Mouse (Mus musculus): ENCODE data around the gene Gan. TPM values are rescaled to one million over a fixed set of nuclear protein-coding genes. Genes with fewer than 3 reads are reported as not detected.

Gene Gan
- polyA plus RNA-seq, 1 experiment from 2014 or later: 2.2 TPM

- no peaks in the 10 kb centered on the region for H3K36me3 ChIP-seq (ENCODE audit: control insufficient read depth, insufficient read depth, low read length)
- ATAC-seq (ENCODE audit: low FRiP score) (no peak), DNase-seq (ENCODE audit: low spot score, missing footprints) (peak; percentile 28)
- H3K4me3 ChIP-seq (ENCODE audit: low read depth, low read length): no peak overlapping the region
- H3K27me3 ChIP-seq (ENCODE audit: control insufficient read depth, insufficient read depth, low read length): no peaks in the 10 kb centered on the region
- no peak overlapping the region for H3K9ac ChIP-seq (ENCODE audit: low read length)
- no peaks in the 10 kb centered on the region for H3K4me1 ChIP-seq (ENCODE audit: control insufficient read depth, insufficient read depth, low read length)
- no peak overlapping the region for H3K4me2 ChIP-seq
- WGBS: 92% methylated on average over 9 of the region's 9 CpGs
- H3K27ac ChIP-seq (ENCODE audit: low read depth, low read length): no peak overlapping the region
- H3K9me3 ChIP-seq (ENCODE audit: control insufficient read depth, low read length): no peaks in the 10 kb centered on the region
These were observed 39.5 kb upstream of the Gan start for GRCm38 (mm10) chr8:117118409-117118808.

- Histone ChIP-seq H3K36me3 (ENCODE audit: control insufficient read depth, insufficient read depth, low read length) (no peaks in the 10 kb centered on the region), H3K27me3 (ENCODE audit: control insufficient read depth, insufficient read depth, low read length) (no peaks in the 10 kb centered on the region), H3K27ac (ENCODE audit: low read depth, low read length) (no peak overlapping the region), H3K4me3 (ENCODE audit: low read depth, low read length) (no peak overlapping the region), H3K4me2 (no peak overlapping the region), H3K4me1 (ENCODE audit: control insufficient read depth, insufficient read depth, low read length) (no peaks in the 10 kb centered on the region), H3K9ac (ENCODE audit: low read length) (no peak overlapping the region), H3K9me3 (ENCODE audit: control insufficient read depth, low read length) (no peaks in the 10 kb centered on the region)
- no peak for ATAC-seq (ENCODE audit: low FRiP score)
- 64% methylated on average over 8 of the region's 8 CpGs for WGBS
- no peak for DNase-seq (ENCODE audit: low spot score, missing footprints)
These were observed 36.7 kb upstream of the Gan start for GRCm38 (mm10) chr8:117121277-117121676.

GRCm38 (mm10) chr8:117123850-117124633 is 33.9 kb upstream of the Gan start:
- H3K27me3 ChIP-seq (ENCODE audit: control insufficient read depth, insufficient read depth, low read length): no peaks in the 10 kb centered on the region
- WGBS: 82% methylated on average over 13 of the region's 13 CpGs
- no peak overlapping the region for H3K4me3 ChIP-seq (ENCODE audit: low read depth, low read length)
- H3K9ac ChIP-seq (ENCODE audit: low read length): no peak overlapping the region
- ATAC-seq (ENCODE audit: low FRiP score) (no peak), DNase-seq (ENCODE audit: low spot score, missing footprints) (no peak)
- no peak overlapping the region for H3K4me2 ChIP-seq
- H3K9me3 ChIP-seq (ENCODE audit: control insufficient read depth, low read length): no peaks in the 10 kb centered on the region
- no peaks in the 10 kb centered on the region for H3K36me3 ChIP-seq (ENCODE audit: control insufficient read depth, insufficient read depth, low read length)
- no peaks in the 10 kb centered on the region for H3K4me1 ChIP-seq (ENCODE audit: control insufficient read depth, insufficient read depth, low read length)
- H3K27ac ChIP-seq (ENCODE audit: low read depth, low read length): no peak overlapping the region

- 86% methylated on average over 3 of the region's 3 CpGs for WGBS
- Histone ChIP-seq H3K4me1 (ENCODE audit: control insufficient read depth, insufficient read depth, low read length) (no peaks in the 10 kb centered on the region), H3K27me3 (ENCODE audit: control insufficient read depth, insufficient read depth, low read length) (no peaks in the 10 kb centered on the region), H3K4me3 (ENCODE audit: low read depth, low read length) (no peak overlapping the region), H3K4me2 (no peak overlapping the region), H3K36me3 (ENCODE audit: control insufficient read depth, insufficient read depth, low read length) (no peaks in the 10 kb centered on the region), H3K9ac (ENCODE audit: low read length) (no peak overlapping the region), H3K9me3 (ENCODE audit: control insufficient read depth, low read length) (no peaks in the 10 kb centered on the region), H3K27ac (ENCODE audit: low read depth, low read length) (no peak overlapping the region)
- DNase-seq (ENCODE audit: low spot score, missing footprints): no peak
- no peak for ATAC-seq (ENCODE audit: low FRiP score)
These were observed 32.1 kb upstream of the Gan start for GRCm38 (mm10) chr8:117125854-117126253.

GRCm38 (mm10) chr8:117126411-117126810 is 31.5 kb upstream of the Gan start:
- Histone ChIP-seq H3K4me2 (no peak overlapping the region), H3K4me3 (ENCODE audit: low read depth, low read length) (no peak overlapping the region), H3K36me3 (ENCODE audit: control insufficient read depth, insufficient read depth, low read length) (no peaks in the 10 kb centered on the region), H3K27ac (ENCODE audit: low read depth, low read length) (no peak overlapping the region), H3K4me1 (ENCODE audit: control insufficient read depth, insufficient read depth, low read length) (no peaks in the 10 kb centered on the region), H3K9ac (ENCODE audit: low read length) (no peak overlapping the region), H3K27me3 (ENCODE audit: control insufficient read depth, insufficient read depth, low read length) (no peaks in the 10 kb centered on the region), H3K9me3 (ENCODE audit: control insufficient read depth, low read length) (no peaks in the 10 kb centered on the region)
- ATAC-seq (ENCODE audit: low FRiP score) (no peak), DNase-seq (ENCODE audit: low spot score, missing footprints) (no peak)
- WGBS: 91% methylated on average over 3 of the region's 3 CpGs

GRCm38 (mm10) chr8:117127063-117127462 is 30.9 kb upstream of the Gan start:
- ATAC-seq (ENCODE audit: low FRiP score) (no peak), DNase-seq (ENCODE audit: low spot score, missing footprints) (no peak)
- Histone ChIP-seq H3K4me2 (no peak overlapping the region), H3K27ac (ENCODE audit: low read depth, low read length) (no peak overlapping the region), H3K4me3 (ENCODE audit: low read depth, low read length) (no peak overlapping the region), H3K4me1 (ENCODE audit: control insufficient read depth, insufficient read depth, low read length) (no peaks in the 10 kb centered on the region), H3K9ac (ENCODE audit: low read length) (no peak overlapping the region), H3K9me3 (ENCODE audit: control insufficient read depth, low read length) (no peaks in the 10 kb centered on the region), H3K36me3 (ENCODE audit: control insufficient read depth, insufficient read depth, low read length) (no peaks in the 10 kb centered on the region), H3K27me3 (ENCODE audit: control insufficient read depth, insufficient read depth, low read length) (no peaks in the 10 kb centered on the region)
- 84% methylated on average over 8 of the region's 8 CpGs for WGBS

GRCm38 (mm10) chr8:117133702-117134101 is 24.2 kb upstream of the Gan start:
- 79% methylated on average over 3 of the region's 3 CpGs for WGBS
- Histone ChIP-seq H3K9me3 (ENCODE audit: control insufficient read depth, low read length) (no peaks in the 10 kb centered on the region), H3K4me1 (ENCODE audit: control insufficient read depth, insufficient read depth, low read length) (no peaks in the 10 kb centered on the region), H3K4me2 (no peak overlapping the region), H3K36me3 (ENCODE audit: control insufficient read depth, insufficient read depth, low read length) (no peaks in the 10 kb centered on the region), H3K9ac (ENCODE audit: low read length) (no peak overlapping the region), H3K27ac (ENCODE audit: low read depth, low read length) (no peak overlapping the region), H3K4me3 (ENCODE audit: low read depth, low read length) (no peak overlapping the region), H3K27me3 (ENCODE audit: control insufficient read depth, insufficient read depth, low read length) (no peaks in the 10 kb centered on the region)
- ATAC-seq (ENCODE audit: low FRiP score) (no peak), DNase-seq (ENCODE audit: low spot score, missing footprints) (no peak)

- Histone ChIP-seq H3K36me3 (ENCODE audit: control insufficient read depth, insufficient read depth, low read length) (no peaks in the 10 kb centered on the region), H3K4me1 (ENCODE audit: control insufficient read depth, insufficient read depth, low read length) (no peaks in the 10 kb centered on the region), H3K27ac (ENCODE audit: low read depth, low read length) (no peak overlapping the region), H3K27me3 (ENCODE audit: control insufficient read depth, insufficient read depth, low read length) (no peaks in the 10 kb centered on the region), H3K4me3 (ENCODE audit: low read depth, low read length) (no peak overlapping the region), H3K9ac (ENCODE audit: low read length) (no peak overlapping the region), H3K4me2 (no peak overlapping the region), H3K9me3 (ENCODE audit: control insufficient read depth, low read length) (no peaks in the 10 kb centered on the region)
- 24% methylated on average over 4 of the region's 4 CpGs for WGBS
- ATAC-seq (ENCODE audit: low FRiP score) (no peak), DNase-seq (ENCODE audit: low spot score, missing footprints) (no peak)
These were observed 21.6 kb upstream of the Gan start for GRCm38 (mm10) chr8:117136351-117136750.

- H3K4me3 ChIP-seq (ENCODE audit: low read depth, low read length): no peak overlapping the region
- no peaks in the 10 kb centered on the region for H3K27me3 ChIP-seq (ENCODE audit: control insufficient read depth, insufficient read depth, low read length)
- DNase-seq (ENCODE audit: low spot score, missing footprints) (no peak), ATAC-seq (ENCODE audit: low FRiP score) (no peak)
- no peaks in the 10 kb centered on the region for H3K9me3 ChIP-seq (ENCODE audit: control insufficient read depth, low read length)
- 72% methylated on average over 2 of the region's 2 CpGs for WGBS
- H3K36me3 ChIP-seq (ENCODE audit: control insufficient read depth, insufficient read depth, low read length): no peaks in the 10 kb centered on the region
- no peak overlapping the region for H3K9ac ChIP-seq (ENCODE audit: low read length)
- no peaks in the 10 kb centered on the region for H3K4me1 ChIP-seq (ENCODE audit: control insufficient read depth, insufficient read depth, low read length)
- no peak overlapping the region for H3K27ac ChIP-seq (ENCODE audit: low read depth, low read length)
- no peak overlapping the region for H3K4me2 ChIP-seq
These were observed 21.2 kb upstream of the Gan start for GRCm38 (mm10) chr8:117136763-117137162.
